Mouse (Mus musculus) liver, embryonic 15.5 days (tissue): Measurements from ENCODE around the gene Cwc22. TPM values are rescaled to one million over a fixed set of nuclear protein-coding genes. Genes with fewer than 3 reads are reported as not detected.

Experiments
- ATAC-seq: fragments of 200-750 bp; cut with Nextera tagmentation; 2 replicates; pipeline ENCODE4 v1.8.0; 2017; ENCODE audit warnings: moderate number of reproducible peaks, mild to moderate bottlenecking, moderate library complexity; ENCODE audit not compliant: insufficient read depth
- H3K27ac ChIP-seq: fragments of 300-500 bp; sonication (generic); replicated peaks from 2 replicates; pipeline ENCODE4 v1.5.1; 2015; ENCODE audit warnings: mild to moderate bottlenecking, inconsistent platforms
- H3K27me3 ChIP-seq: fragments of 300-500 bp; sonication (generic); 2 replicates; pipeline ENCODE4 v1.6.1; 2015; ENCODE audit warnings: mild to moderate bottlenecking, inconsistent platforms
- H3K36me3 ChIP-seq: fragments of 300-500 bp; sonication (generic); replicated peaks from 2 replicates; pipeline ENCODE4 v1.6.1; 2015; ENCODE audit warnings: moderate library complexity, mild to moderate bottlenecking, inconsistent platforms
- H3K4me1 ChIP-seq: fragments of 300-500 bp; sonication (generic); replicated peaks from 2 replicates; pipeline ENCODE4 v1.6.1; 2015; ENCODE audit warnings: inconsistent platforms
- H3K4me2 ChIP-seq: fragments of 300-500 bp; sonication (generic); 2 replicates; pipeline ENCODE4 v1.6.1; 2015; ENCODE audit warnings: moderate library complexity, mild to moderate bottlenecking, inconsistent platforms
- H3K4me3 ChIP-seq: fragments of 300-500 bp; sonication (generic); replicated peaks from 2 replicates; pipeline ENCODE4 v1.5.1; 2015; ENCODE audit warnings: mild to moderate bottlenecking, inconsistent platforms
- H3K9ac ChIP-seq: fragments of 300-500 bp; sonication (generic); 2 replicates; pipeline ENCODE4 v1.6.1; 2015; ENCODE audit warnings: moderate library complexity, mild to moderate bottlenecking, inconsistent platforms
- H3K9me3 ChIP-seq: fragments of 300-500 bp; sonication (generic); replicated peaks from 2 replicates; pipeline ENCODE4 v1.6.1; 2016; ENCODE audit warnings: inconsistent platforms
- WGBS: fragments of 180-500 bp; shearing (Covaris S2); methylation state at CpG from one replicate; pipeline ENCODE4 v1.1.7; 2015; ENCODE audit warnings: mixed read lengths; ENCODE audit not compliant: insufficient replicate concordance; 5-methylcytosine and 5-hydroxymethylcytosine counted together
- polyA plus RNA-seq: library from polyadenylated mRNA; unstranded; fragments of >200 nt; fragmentation: Nextera tagmentation; extraction: Ambion mirVana; gene quantifications from 2 replicates; pipeline ENCODE4 v1.2.1, GENCODE M21; 2015

Gene Cwc22
- polyA plus RNA-seq, 1 experiment from 2014 or later = 11.7 TPM

- WGBS = 84% methylated on average over 8 of the region's 8 CpGs
- H3K4me3 ChIP-seq = no peak overlapping the region
Measured at GRCm38 (mm10) chr2:77923182-77923581, 23.0 kb downstream of the Cwc22 start.

GRCm38 (mm10) chr2:77921307-77921706, 24.9 kb downstream of the Cwc22 start:
- peaks cover 58% of the 10 kb centered on the region for H3K36me3 ChIP-seq
- no peaks in the 10 kb centered on the region for H3K27me3 ChIP-seq
- no peak for ATAC-seq
- no peaks in the 10 kb centered on the region for H3K9me3 ChIP-seq
- no peaks in the 10 kb centered on the region for H3K4me1 ChIP-seq
- no peak overlapping the region for H3K4me3 ChIP-seq
- no peak overlapping the region for H3K27ac ChIP-seq
- 82% methylated on average over 4 of the region's 4 CpGs for WGBS
- no peak overlapping the region for H3K4me2 ChIP-seq
- no peak overlapping the region for H3K9ac ChIP-seq

More at GRCm38 (mm10) chr2:77923182-77923581, 23.0 kb downstream of the Cwc22 start:
- Histone ChIP-seq H3K9ac (no peak overlapping the region), H3K4me1 (no peaks in the 10 kb centered on the region), H3K9me3 (no peaks in the 10 kb centered on the region), H3K4me2 (no peak overlapping the region), H3K27ac (no peak overlapping the region), H3K27me3 (no peaks in the 10 kb centered on the region), H3K36me3 (peaks cover 59% of the 10 kb centered on the region)
- no peak for ATAC-seq

GRCm38 (mm10) chr2:77920621-77921020, 25.6 kb downstream of the Cwc22 start:
- 86% methylated on average over 2 of the region's 2 CpGs for WGBS

GRCm38 (mm10) chr2:77918474-77918873, 27.7 kb downstream of the Cwc22 start:
- H3K9me3 ChIP-seq = no peaks in the 10 kb centered on the region
- peaks cover 64% of the 10 kb centered on the region for H3K36me3 ChIP-seq
- ATAC-seq = no peak
- H3K4me2 ChIP-seq = no peak overlapping the region
- H3K27me3 ChIP-seq = no peaks in the 10 kb centered on the region
- H3K4me3 ChIP-seq = no peak overlapping the region
- no peaks in the 10 kb centered on the region for H3K4me1 ChIP-seq
- no peak overlapping the region for H3K9ac ChIP-seq
- 63% methylated on average over 3 of the region's 3 CpGs for WGBS
- no peak overlapping the region for H3K27ac ChIP-seq

More at GRCm38 (mm10) chr2:77920621-77921020, 25.6 kb downstream of the Cwc22 start:
- H3K9me3 ChIP-seq = no peaks in the 10 kb centered on the region
- no peaks in the 10 kb centered on the region for H3K27me3 ChIP-seq
- no peak for ATAC-seq
- H3K4me3 ChIP-seq = no peak overlapping the region
- no peaks in the 10 kb centered on the region for H3K4me1 ChIP-seq
- H3K4me2 ChIP-seq = no peak overlapping the region
- no peak overlapping the region for H3K9ac ChIP-seq
- no peak overlapping the region for H3K27ac ChIP-seq
- peaks cover 60% of the 10 kb centered on the region for H3K36me3 ChIP-seq

- Histone ChIP-seq H3K27ac (no peak overlapping the region), H3K9me3 (no peaks in the 10 kb centered on the region), H3K4me1 (no peaks in the 10 kb centered on the region), H3K36me3 (peaks cover 59% of the 10 kb centered on the region), H3K4me3 (no peak overlapping the region), H3K27me3 (no peaks in the 10 kb centered on the region), H3K9ac (no peak overlapping the region), H3K4me2 (no peak overlapping the region)
- 63% methylated on average over 2 of the region's 2 CpGs for WGBS
- ATAC-seq = no peak
Measured at GRCm38 (mm10) chr2:77918006-77918405, 28.2 kb downstream of the Cwc22 start.

- WGBS = 84% methylated on average over 3 of the region's 3 CpGs
- H3K36me3 ChIP-seq = peaks cover 64% of the 10 kb centered on the region
Measured at GRCm38 (mm10) chr2:77917360-77917734, 28.8 kb downstream of the Cwc22 start.

GRCm38 (mm10) chr2:77916586-77917359, 29.4 kb downstream of the Cwc22 start:
- no peak overlapping the region for H3K4me3 ChIP-seq
- H3K27me3 ChIP-seq = no peaks in the 10 kb centered on the region
- H3K4me1 ChIP-seq = no peaks in the 10 kb centered on the region
- H3K9ac ChIP-seq = no peak overlapping the region
- H3K4me2 ChIP-seq = no peak overlapping the region
- H3K9me3 ChIP-seq = no peaks in the 10 kb centered on the region
- H3K36me3 ChIP-seq = peaks cover 64% of the 10 kb centered on the region
- WGBS = 77% methylated on average over 8 of the region's 8 CpGs
- no peak for ATAC-seq
- H3K27ac ChIP-seq = no peak overlapping the region

More at GRCm38 (mm10) chr2:77917360-77917734, 28.8 kb downstream of the Cwc22 start:
- ATAC-seq = no peak
- no peak overlapping the region for H3K27ac ChIP-seq
- H3K4me3 ChIP-seq = no peak overlapping the region
- no peak overlapping the region for H3K4me2 ChIP-seq
- H3K4me1 ChIP-seq = no peaks in the 10 kb centered on the region
- H3K9me3 ChIP-seq = no peaks in the 10 kb centered on the region
- H3K27me3 ChIP-seq = no peaks in the 10 kb centered on the region
- no peak overlapping the region for H3K9ac ChIP-seq

GRCm38 (mm10) chr2:77915187-77915586, 31.0 kb downstream of the Cwc22 start:
- Histone ChIP-seq H3K27ac (no peak overlapping the region), H3K4me1 (no peaks in the 10 kb centered on the region), H3K27me3 (no peaks in the 10 kb centered on the region), H3K9me3 (no peaks in the 10 kb centered on the region), H3K4me2 (no peak overlapping the region), H3K9ac (no peak overlapping the region), H3K36me3 (peaks cover 58% of the 10 kb centered on the region), H3K4me3 (no peak overlapping the region)
- 82% methylated on average over 8 of the region's 8 CpGs for WGBS
- ATAC-seq = no peak

GRCm38 (mm10) chr2:77913628-77914027, 32.5 kb downstream of the Cwc22 start:
- Histone ChIP-seq H3K4me3 (no peak overlapping the region), H3K27ac (no peak overlapping the region), H3K4me1 (no peaks in the 10 kb centered on the region), H3K27me3 (no peaks in the 10 kb centered on the region), H3K9me3 (no peaks in the 10 kb centered on the region), H3K36me3 (peaks cover 55% of the 10 kb centered on the region), H3K9ac (no peak overlapping the region), H3K4me2 (no peak overlapping the region)
- WGBS = 70% methylated on average over 2 of the region's 2 CpGs
- no peak for ATAC-seq

GRCm38 (mm10) chr2:77912197-77912596, 34.0 kb downstream of the Cwc22 start:
- WGBS = 82% methylated on average over 4 of the region's 4 CpGs
- Histone ChIP-seq H3K4me2 (no peak overlapping the region), H3K9me3 (no peaks in the 10 kb centered on the region), H3K4me1 (no peaks in the 10 kb centered on the region), H3K9ac (no peak overlapping the region), H3K36me3 (peaks cover 50% of the 10 kb centered on the region), H3K27me3 (no peaks in the 10 kb centered on the region), H3K4me3 (no peak overlapping the region), H3K27ac (no peak overlapping the region)
- no peak for ATAC-seq

- Histone ChIP-seq H3K27me3 (no peaks in the 10 kb centered on the region), H3K36me3 (peaks cover 46% of the 10 kb centered on the region)
- WGBS = 80% methylated on average over 2 of the region's 2 CpGs
Measured at GRCm38 (mm10) chr2:77911452-77911851, 34.7 kb downstream of the Cwc22 start.

GRCm38 (mm10) chr2:77910216-77910615, 36.0 kb downstream of the Cwc22 start:
- Histone ChIP-seq H3K36me3 (peaks cover 43% of the 10 kb centered on the region), H3K4me3 (no peak overlapping the region), H3K4me1 (no peaks in the 10 kb centered on the region), H3K27me3 (no peaks in the 10 kb centered on the region), H3K9ac (no peak overlapping the region), H3K9me3 (no peaks in the 10 kb centered on the region), H3K4me2 (no peak overlapping the region), H3K27ac (no peak overlapping the region)
- no peak for ATAC-seq
- WGBS = 62% methylated on average over 3 of the region's 3 CpGs

More at GRCm38 (mm10) chr2:77911452-77911851, 34.7 kb downstream of the Cwc22 start:
- no peak overlapping the region for H3K4me3 ChIP-seq
- H3K27ac ChIP-seq = no peak overlapping the region
- H3K4me1 ChIP-seq = no peaks in the 10 kb centered on the region
- ATAC-seq = no peak
- no peaks in the 10 kb centered on the region for H3K9me3 ChIP-seq
- H3K9ac ChIP-seq = no peak overlapping the region
- H3K4me2 ChIP-seq = no peak overlapping the region
